Mouse (Mus musculus) neural tube, embryonic 15.5 days (tissue): ENCODE measurements around the gene Adad2. TPM values are rescaled to one million over a fixed set of nuclear protein-coding genes. Genes with fewer than 3 reads are reported as not detected.
A peak's percentile ranks its signal among the peaks of the same experiment; 100 is the strongest.

ENCODE experiments used
- ATAC-seq: fragments of 200-750 bp; cut with Nextera tagmentation; 2 replicates; pipeline ENCODE4 v1.8.0; 2017; ENCODE audit warnings: mild to moderate bottlenecking, moderate TSS enrichment, moderate library complexity; ENCODE audit not compliant: low FRiP score
- H3K27ac ChIP-seq: fragments of 300-500 bp; sonication (generic); replicated peaks from 2 replicates; pipeline ENCODE4 v1.5.1; 2015; ENCODE audit warnings: mild to moderate bottlenecking, inconsistent platforms
- H3K27me3 ChIP-seq: fragments of 300-500 bp; sonication (generic); replicated peaks from 2 replicates; pipeline ENCODE4 v1.6.1; 2015; ENCODE audit warnings: inconsistent platforms
- H3K36me3 ChIP-seq: fragments of 300-500 bp; sonication (generic); 2 replicates; pipeline ENCODE4 v1.6.1; 2015; ENCODE audit warnings: inconsistent platforms
- H3K4me1 ChIP-seq: fragments of 300-500 bp; sonication (generic); 2 replicates; pipeline ENCODE4 v1.6.1; 2015; ENCODE audit warnings: inconsistent platforms
- H3K4me2 ChIP-seq: fragments of 300-500 bp; sonication (generic); 2 replicates; pipeline ENCODE4 v1.6.1; 2015; ENCODE audit warnings: inconsistent platforms, mild to moderate bottlenecking, moderate library complexity
- H3K4me3 ChIP-seq: fragments of 300-500 bp; sonication (generic); replicated peaks from 2 replicates; pipeline ENCODE4 v1.5.1; 2015; ENCODE audit warnings: mild to moderate bottlenecking, inconsistent platforms
- H3K9ac ChIP-seq: fragments of 300-500 bp; sonication (generic); replicated peaks from 2 replicates; pipeline ENCODE4 v1.6.1; 2015; ENCODE audit warnings: mild to moderate bottlenecking, inconsistent platforms
- H3K9me3 ChIP-seq: fragments of 300-500 bp; sonication (generic); replicated peaks from 2 replicates; pipeline ENCODE4 v1.6.1; 2016; ENCODE audit warnings: inconsistent platforms
- WGBS: fragments of 180-500 bp; shearing (Covaris S2); methylation state at CpG from one replicate; pipeline ENCODE4 v1.1.7; 2015; ENCODE audit warnings: mixed read lengths; 5-methylcytosine and 5-hydroxymethylcytosine counted together
- polyA plus RNA-seq: library from polyadenylated mRNA; unstranded; fragments of >200 nt; fragmentation: Nextera tagmentation; extraction: Ambion mirVana; gene quantifications from 2 replicates; pipeline ENCODE4 v1.2.1, GENCODE M21; 2015

Adad2 gene
- polyA plus RNA-seq, 1 experiment from 2014 or later = 0.10 TPM

- no peak overlapping the region for H3K4me2 ChIP-seq
- no peak for ATAC-seq
- no peak overlapping the region for H3K4me3 ChIP-seq
- WGBS = 80% methylated on average over 5 of the region's 5 CpGs
- H3K9ac ChIP-seq = no peak overlapping the region
- peaks cover 19% of the 10 kb centered on the region for H3K27me3 ChIP-seq
- no peak overlapping the region for H3K27ac ChIP-seq
- H3K9me3 ChIP-seq = no peaks in the 10 kb centered on the region
- H3K4me1 ChIP-seq = peaks cover 2% of the 10 kb centered on the region
- no peaks in the 10 kb centered on the region for H3K36me3 ChIP-seq
Measured at GRCm38 (mm10) chr8:119580441-119581161, 31.9 kb upstream of the Adad2 start.

DNA sequence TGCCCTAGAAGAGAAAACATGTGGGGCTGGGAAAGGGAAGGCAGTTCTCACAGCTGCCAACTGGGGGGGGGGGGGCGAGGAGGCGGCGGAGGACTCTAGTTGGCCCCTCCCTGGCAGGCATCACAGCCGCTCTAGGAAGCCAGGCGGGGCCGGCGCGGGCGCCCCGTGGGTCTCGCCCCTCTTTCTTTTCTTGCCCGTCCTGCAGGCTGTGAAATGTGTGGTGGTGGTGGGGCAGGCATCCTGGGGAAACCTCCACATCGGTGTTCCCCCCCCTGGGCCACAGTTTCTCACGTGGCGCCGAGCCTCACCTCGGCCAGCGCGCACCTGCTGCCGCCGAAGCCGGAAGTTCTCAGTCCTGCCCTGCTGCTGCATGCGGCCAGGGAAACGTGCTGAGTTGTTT is 26.6 kb upstream of the Adad2 start:
- no peaks in the 10 kb centered on the region for H3K27me3 ChIP-seq
- no peaks in the 10 kb centered on the region for H3K9me3 ChIP-seq
- H3K27ac ChIP-seq = no peak overlapping the region
- peak overlapping the region; percentile 59 for H3K4me2 ChIP-seq
- H3K36me3 ChIP-seq = no peaks in the 10 kb centered on the region
- no peak for ATAC-seq
- 0 out of 2 replicates have a peak overlapping the region, but pooled peaks have one; percentile 5 for H3K9ac ChIP-seq
- H3K4me3 ChIP-seq = peak overlapping the region; percentile 28
- H3K4me1 ChIP-seq = 0 out of 2 replicates have a peak, but pooled peaks cover 4% of the 10 kb centered on the region
- WGBS = 20% methylated on average over 17 of the region's 24 CpGs

GRCm38 (mm10) chr8:119588321-119588720 is 24.2 kb upstream of the Adad2 start:
- WGBS = 73% methylated on average over 4 of the region's 4 CpGs
- Histone ChIP-seq H3K27me3 (no peaks in the 10 kb centered on the region), H3K4me1 (0 out of 2 replicates have a peak, but pooled peaks cover 4% of the 10 kb centered on the region), H3K9me3 (no peaks in the 10 kb centered on the region), H3K9ac (no peak overlapping the region), H3K27ac (no peak overlapping the region), H3K4me3 (no peak overlapping the region), H3K36me3 (no peaks in the 10 kb centered on the region), H3K4me2 (no peak overlapping the region)
- ATAC-seq = no peak

DNA sequence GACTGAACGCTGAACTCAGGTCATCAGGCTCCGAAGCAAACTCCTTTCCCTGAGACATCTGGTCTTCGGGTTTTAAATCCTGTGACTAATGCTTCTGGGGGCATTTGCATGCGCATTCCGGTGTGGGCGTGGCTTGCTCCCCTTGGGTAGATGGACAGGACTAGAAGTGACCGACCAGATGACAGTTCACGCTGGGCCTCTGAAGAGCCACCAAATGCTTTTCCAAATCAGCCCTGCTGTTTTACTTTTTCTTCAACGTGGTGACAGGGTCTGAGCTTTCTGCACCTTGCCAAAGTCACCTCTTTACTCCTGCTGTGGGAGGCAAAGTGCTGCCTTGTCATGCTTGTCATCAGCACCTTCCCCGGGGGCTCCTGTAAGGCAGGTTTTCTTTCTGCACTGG is 23.7 kb upstream of the Adad2 start:
- no peak for ATAC-seq
- WGBS = 28% methylated on average over 10 of the region's 10 CpGs
- Histone ChIP-seq H3K4me3 (no peak overlapping the region), H3K9ac (no peak overlapping the region), H3K4me1 (0 out of 2 replicates have a peak, but pooled peaks cover 4% of the 10 kb centered on the region), H3K36me3 (no peaks in the 10 kb centered on the region), H3K27me3 (no peaks in the 10 kb centered on the region), H3K4me2 (no peak overlapping the region), H3K9me3 (no peaks in the 10 kb centered on the region), H3K27ac (no peak overlapping the region)

DNA sequence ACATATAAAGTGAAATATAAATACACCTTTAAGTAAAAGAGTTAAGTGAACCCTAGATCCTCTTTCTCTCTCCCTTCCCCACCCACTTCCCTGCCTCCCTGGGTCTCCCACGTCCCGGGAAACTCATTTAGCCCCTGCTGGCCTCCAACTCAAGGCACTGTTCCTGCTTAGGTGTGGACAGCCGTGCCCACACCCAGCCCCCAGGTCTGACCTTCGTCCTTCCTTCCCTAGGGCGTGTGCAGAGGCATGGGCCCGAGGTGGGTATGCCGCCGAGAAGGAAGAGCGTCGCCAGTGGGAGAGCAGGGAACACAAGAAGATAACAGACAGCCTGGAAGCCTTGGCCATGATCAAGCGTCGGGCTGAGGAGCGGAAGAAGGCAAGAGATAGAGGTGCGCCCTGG is 22.2 kb upstream of the Adad2 start:
- no peak overlapping the region for H3K9ac ChIP-seq
- WGBS = 87% methylated on average over 14 of the region's 14 CpGs
- H3K4me2 ChIP-seq = no peak overlapping the region
- H3K27me3 ChIP-seq = no peaks in the 10 kb centered on the region
- peaks cover 3% of the 10 kb centered on the region; the same call in 1 of the 2 replicates for H3K36me3 ChIP-seq
- no peak overlapping the region for H3K27ac ChIP-seq
- no peak overlapping the region for H3K4me3 ChIP-seq
- H3K4me1 ChIP-seq = 0 out of 2 replicates have a peak, but pooled peaks cover 4% of the 10 kb centered on the region
- no peaks in the 10 kb centered on the region for H3K9me3 ChIP-seq
- ATAC-seq = no peak

DNA sequence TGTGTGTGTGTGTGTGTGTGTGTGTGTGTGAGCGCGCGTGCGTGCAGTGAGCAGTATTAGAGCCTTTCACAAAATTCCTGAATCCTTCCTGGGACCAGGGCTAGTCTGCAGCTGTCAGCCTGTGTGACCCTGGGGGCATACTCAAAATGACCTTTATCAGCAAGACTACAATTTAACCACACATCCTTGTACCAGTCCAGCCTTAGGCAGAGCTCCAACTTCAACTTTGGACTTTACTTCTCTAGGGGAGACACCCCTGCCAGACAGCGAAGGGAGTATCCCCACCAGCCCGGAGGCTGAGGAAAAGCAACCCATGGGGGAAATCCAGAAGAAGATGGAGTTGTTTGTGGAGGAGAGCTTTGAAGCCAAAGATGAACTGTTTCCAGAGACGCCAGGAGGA is 21.1 kb upstream of the Adad2 start:
- Histone ChIP-seq H3K27ac (no peak overlapping the region), H3K27me3 (no peaks in the 10 kb centered on the region), H3K4me3 (no peak overlapping the region), H3K36me3 (peaks cover 7% of the 10 kb centered on the region), H3K9me3 (no peaks in the 10 kb centered on the region), H3K4me1 (no peaks in the 10 kb centered on the region), H3K9ac (no peak overlapping the region), H3K4me2 (no peak overlapping the region)
- no peak for ATAC-seq
- 91% methylated on average over 7 of the region's 7 CpGs for WGBS

GRCm38 (mm10) chr8:119603771-119604170 is 8.8 kb upstream of the Adad2 start:
- ATAC-seq = no peak
- H3K9ac ChIP-seq = peak overlapping the region; percentile 74; the same call in 1 of the 2 replicates
- H3K4me2 ChIP-seq = peak overlapping the region; percentile 88
- H3K27ac ChIP-seq = no peak overlapping the region
- H3K9me3 ChIP-seq = no peaks in the 10 kb centered on the region
- peaks cover 17% of the 10 kb centered on the region for H3K4me1 ChIP-seq
- H3K4me3 ChIP-seq = peak overlapping the region; percentile 85
- H3K36me3 ChIP-seq = peaks cover 37% of the 10 kb centered on the region
- no peaks in the 10 kb centered on the region for H3K27me3 ChIP-seq
- WGBS = 93% methylated on average over 4 of the region's 4 CpGs

- peaks cover 31% of the 10 kb centered on the region for H3K36me3 ChIP-seq
- no peak for ATAC-seq
- no peaks in the 10 kb centered on the region for H3K9me3 ChIP-seq
- H3K27me3 ChIP-seq = no peaks in the 10 kb centered on the region
- peak overlapping the region; percentile 67 for H3K27ac ChIP-seq
- 41% methylated on average over 12 of the region's 12 CpGs for WGBS
- peak overlapping the region; percentile 85 for H3K4me3 ChIP-seq
- H3K9ac ChIP-seq = peak overlapping the region; percentile 74
- H3K4me1 ChIP-seq = peaks cover 17% of the 10 kb centered on the region
- peak overlapping the region; percentile 88 for H3K4me2 ChIP-seq
Measured at GRCm38 (mm10) chr8:119604398-119604803, 8.1 kb upstream of the Adad2 start.

GRCm38 (mm10) chr8:119604996-119605395 is 7.6 kb upstream of the Adad2 start, which contains the start of gene Taf1c:
TSS of gene Taf1c (minus strand) at chr8:119605222.
- Histone ChIP-seq H3K4me3 (peak within 1 kb of the TSS; percentile 85), H3K9ac (peak within 1 kb of the TSS; percentile 74), H3K27me3 (no peaks in the 10 kb centered on the region), H3K4me1 (peaks cover 17% of the 10 kb centered on the region), H3K9me3 (no peaks in the 10 kb centered on the region), H3K4me2 (peak within 1 kb of the TSS; percentile 88), H3K36me3 (peaks cover 26% of the 10 kb centered on the region), H3K27ac (peak within 1 kb of the TSS; percentile 67)
- ATAC-seq = peak; percentile 85
- WGBS = under 1% methylated on average over 23 of the region's 23 CpGs

GRCm38 (mm10) chr8:119606224-119606623 is 6.3 kb upstream of the Adad2 start:
- no peaks in the 10 kb centered on the region for H3K9me3 ChIP-seq
- no peak for ATAC-seq
- 85% methylated on average over 2 of the region's 2 CpGs for WGBS
- peaks cover 13% of the 10 kb centered on the region for H3K36me3 ChIP-seq
- H3K9ac ChIP-seq = no peak overlapping the region
- H3K4me3 ChIP-seq = no peak overlapping the region
- H3K4me2 ChIP-seq = no peak overlapping the region
- peaks cover 17% of the 10 kb centered on the region for H3K4me1 ChIP-seq
- no peak overlapping the region for H3K27ac ChIP-seq
- H3K27me3 ChIP-seq = no peaks in the 10 kb centered on the region

GRCm38 (mm10) chr8:119615096-119615495 is 2.5 kb downstream of the Adad2 start:
- H3K4me1 ChIP-seq = no peaks in the 10 kb centered on the region
- no peaks in the 10 kb centered on the region for H3K9me3 ChIP-seq
- 82% methylated on average over 14 of the region's 14 CpGs for WGBS
- H3K36me3 ChIP-seq = no peaks in the 10 kb centered on the region
- no peaks in the 10 kb centered on the region for H3K27me3 ChIP-seq
- ATAC-seq = no peak
- no peak overlapping the region for H3K9ac ChIP-seq
- no peak overlapping the region for H3K27ac ChIP-seq
- H3K4me3 ChIP-seq = no peak overlapping the region
- no peak overlapping the region for H3K4me2 ChIP-seq

DNA sequence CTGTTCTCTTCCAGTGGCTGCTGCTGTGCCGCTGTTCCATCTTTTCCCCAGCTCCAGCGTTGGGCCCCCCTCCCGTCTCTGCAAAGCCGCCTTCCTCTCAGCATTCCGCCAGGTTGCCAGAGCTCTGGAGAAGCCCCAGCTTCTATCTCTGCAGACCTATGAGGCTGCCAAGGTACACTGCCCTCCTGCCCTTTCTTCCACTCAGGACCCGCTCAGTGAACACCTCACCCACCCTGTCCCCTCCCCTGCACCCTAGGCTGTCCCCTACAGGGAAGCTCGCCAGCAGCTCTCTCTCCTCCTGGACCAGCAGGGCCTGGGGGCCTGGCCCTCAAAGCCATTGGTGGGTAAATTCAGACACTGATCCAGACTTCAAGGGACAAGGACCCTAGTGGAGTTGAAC is 3.8 kb downstream of the Adad2 start:
- Histone ChIP-seq H3K4me2 (no peak overlapping the region), H3K27me3 (no peaks in the 10 kb centered on the region), H3K4me1 (no peaks in the 10 kb centered on the region), H3K9ac (no peak overlapping the region), H3K4me3 (no peak overlapping the region), H3K36me3 (no peaks in the 10 kb centered on the region), H3K9me3 (no peaks in the 10 kb centered on the region), H3K27ac (no peak overlapping the region)
- WGBS = 74% methylated on average over 7 of the region's 7 CpGs
- ATAC-seq = no peak
